Mouse (Mus musculus) left cerebral cortex, postnatal 14 days (tissue): ENCODE results near the gene Vps35. TPM values are rescaled to one million over a fixed set of nuclear protein-coding genes. Genes with fewer than 3 reads are reported as not detected.
A peak's percentile ranks its signal among the peaks of the same experiment; 100 is the strongest.

Experiments
- DNase-seq, 2 experiments: peaks; one replicate each; pipeline ENCODE4 v3.0.0; 2021 to 2022; ENCODE audit warnings: low spot score in 2 of 2, mixed read lengths in 1 of 2
- intact Hi-C: fragments of 180-260 bp; cut with DNase I; formaldehyde crosslinking; loops from one replicate; pipeline ENCODE4 v1.15.1; 2025
- long read RNA-seq, 2 experiments: library from polyadenylated mRNA; stranded (forward); transcript quantifications; one replicate each; pipeline ENCODE4 v2.0.0; 2021
- total RNA-seq, 2 experiments: library from RNA; stranded (reverse); gene quantifications; 2 replicates each; pipeline ENCODE4 v1.2.3; 2021

Vps35 gene
- total RNA-seq: 100 to 1,000 TPM; 142 to 149 TPM
- long read RNA-seq, experiment 1, transcript Vps35-201 (17 exons, 3,474 nt): major isoform, 297 of 357 reads
- long read RNA-seq, experiment 1, partial matches to known transcripts: 41 of 357 reads
- long read RNA-seq, experiment 1, other reads (novel, unspliced or antisense): 19 of 357 reads
- long read RNA-seq, experiment 2, transcript Vps35-201 (17 exons, 3,474 nt): major isoform, 221 of 254 reads
- long read RNA-seq, experiment 2, partial matches to known transcripts: 24 of 254 reads
- long read RNA-seq, experiment 2, other reads (novel, unspliced or antisense): 9 of 254 reads

DNA sequence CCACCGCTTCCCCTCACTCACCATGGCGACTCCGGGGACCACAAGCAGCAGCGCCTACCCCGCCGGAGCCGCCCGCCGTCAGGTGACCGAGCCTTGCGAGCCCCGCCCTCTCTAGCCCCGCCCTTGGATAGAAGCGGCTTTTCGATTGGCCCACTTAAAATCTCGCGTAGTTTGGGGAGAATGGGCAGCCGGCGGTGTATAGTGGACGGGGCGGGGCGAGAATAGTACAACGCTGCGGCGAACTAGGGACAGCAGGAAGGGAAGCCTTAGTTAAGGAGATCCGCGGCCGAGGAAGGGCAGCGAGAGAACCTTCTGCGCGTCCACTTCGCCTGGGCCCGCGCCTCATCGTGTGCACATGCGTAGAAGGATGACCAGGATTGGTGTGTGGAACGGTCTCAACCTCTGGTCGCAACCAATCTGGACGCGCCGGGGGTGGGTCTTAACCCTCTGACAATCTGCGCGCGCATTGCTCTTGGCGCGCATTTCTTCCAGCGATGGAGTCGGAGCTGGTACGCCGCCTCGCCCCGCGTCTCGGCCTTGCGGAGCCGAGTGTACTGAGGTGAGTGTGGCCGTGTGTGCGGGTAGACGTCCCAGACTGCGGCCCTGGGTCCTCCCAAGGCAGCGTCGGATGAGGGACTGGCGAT lies at the start of gene Vps35, which contains the start of gene Orc6:
TSS of gene Vps35 (minus strand) at position 369 of the 644 bp plus-strand sequence.
TSS of gene Orc6 (plus strand) at position 199 of the 644 bp plus-strand sequence.
- peak; percentile 97 for DNase-seq
- intact Hi-C loops: loop anchor here (10.0 kb wide), 2 partner anchors 215 to 245 kb away; partner anchors contain the start of genes Man2b1, Wdr83 and Wdr83os

DNA sequence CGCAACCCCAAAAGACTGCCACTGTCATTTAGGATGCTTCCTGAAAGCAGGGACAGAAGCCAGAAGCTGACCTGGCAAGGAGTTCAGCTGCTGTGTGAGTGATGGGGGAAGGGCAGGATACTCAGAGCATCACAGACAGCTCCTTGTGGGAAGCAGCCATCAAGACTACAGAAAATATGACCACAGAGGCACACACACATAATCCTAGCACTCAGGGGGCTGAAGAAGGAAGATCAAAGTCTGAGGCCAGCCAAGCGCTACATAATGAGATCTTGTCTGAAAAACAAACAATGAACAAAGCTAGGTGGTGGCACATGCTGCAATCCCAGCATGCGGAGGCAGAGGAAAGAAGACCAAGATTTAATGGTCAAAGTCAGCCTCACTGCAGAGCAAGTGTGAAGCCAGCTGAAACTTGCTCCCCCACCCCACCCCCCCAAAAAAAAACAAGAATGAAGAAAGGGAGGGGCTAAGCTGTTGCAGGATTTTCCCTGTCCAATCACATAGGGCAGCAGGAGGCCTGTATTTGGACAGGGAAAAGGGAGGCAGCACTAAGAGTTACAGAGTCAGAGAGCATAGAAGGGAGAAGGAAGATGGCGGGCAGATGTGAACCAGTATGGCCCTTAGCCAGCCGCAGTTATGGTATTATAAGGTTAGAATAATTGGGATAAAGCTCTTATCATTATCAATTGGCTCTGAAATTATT lies 40.4 kb upstream of the Vps35 start:
- DNase-seq: no peak
- intact Hi-C loops: no loop called here

DNA sequence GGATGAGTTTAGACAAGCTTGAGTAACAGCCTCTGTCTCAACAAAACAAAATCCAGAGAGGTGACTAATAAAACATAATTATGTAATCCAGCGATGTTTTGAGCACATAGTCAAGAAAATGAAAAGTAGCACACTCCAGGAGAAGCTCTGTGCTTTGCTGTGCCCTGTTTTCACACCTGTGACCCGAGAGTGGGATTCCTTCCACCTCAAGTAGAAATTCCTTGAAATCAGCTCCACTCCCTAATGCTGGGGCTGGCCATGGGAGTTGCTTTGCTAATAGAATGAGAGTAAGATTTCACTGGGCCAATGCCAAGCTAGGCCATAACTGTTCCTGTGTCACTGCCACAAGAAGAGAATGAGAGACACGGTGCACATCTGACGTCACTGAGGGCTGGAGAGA lies 38.1 kb upstream of the Vps35 start:
- no peak for DNase-seq

DNA sequence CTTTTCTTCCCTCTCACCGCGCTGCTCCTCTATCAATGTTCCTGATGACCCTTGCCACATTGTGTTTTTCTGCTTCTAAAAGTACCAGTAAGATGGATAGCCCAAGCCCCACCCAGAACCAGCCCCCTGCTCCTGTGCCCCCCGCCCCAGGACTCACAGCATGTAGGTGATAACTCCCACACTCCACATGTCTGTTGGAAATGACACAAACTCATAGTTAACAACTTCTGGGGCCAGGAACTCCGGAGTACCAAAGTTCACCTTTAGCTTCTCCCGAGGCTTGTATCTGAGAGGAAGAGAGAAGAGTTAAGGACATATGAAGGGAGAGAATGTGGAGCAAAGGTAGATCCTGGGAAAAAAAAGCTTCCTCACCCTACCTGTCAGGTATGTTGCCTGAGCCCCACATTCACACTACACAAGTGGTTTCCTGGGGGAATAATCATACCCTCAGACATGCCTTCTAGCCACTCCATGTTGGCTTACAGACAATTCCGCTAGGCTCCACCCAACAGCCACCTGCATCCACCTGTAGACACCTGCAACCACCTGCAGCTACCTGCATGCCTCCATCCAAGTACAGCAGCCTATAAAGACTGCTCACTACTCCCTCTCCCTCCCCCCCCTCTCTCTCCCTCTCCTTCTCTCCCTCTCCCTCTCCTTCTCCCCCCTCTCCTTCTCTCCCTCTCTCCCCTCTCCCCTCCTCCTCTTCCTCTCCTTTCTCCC lies 36.8 kb upstream of the Vps35 start:
- DNase-seq: no peak
- intact Hi-C loops: no loop called here

More for the DNA sequence above, 38.1 kb upstream of the Vps35 start:
- intact Hi-C loops: no loop called here

DNA sequence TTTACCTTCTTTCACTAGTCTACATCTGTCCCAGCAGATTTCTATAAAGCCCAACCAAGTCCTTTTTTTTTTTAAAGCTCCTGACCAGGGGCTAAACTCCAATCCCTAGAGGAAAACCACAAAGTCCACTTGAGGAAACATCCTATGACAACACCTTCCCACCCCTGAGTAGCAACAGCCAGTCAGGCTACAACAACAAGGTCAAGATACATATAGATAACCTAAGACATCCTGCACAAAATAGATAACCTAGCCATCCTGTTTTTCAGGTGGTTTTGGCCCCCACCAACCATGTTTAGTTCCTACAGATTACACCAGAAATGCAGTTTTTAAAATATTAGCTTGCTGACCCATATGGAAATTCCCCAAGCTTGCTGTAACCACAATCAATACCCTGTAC lies 35.5 kb upstream of the Vps35 start:
- DNase-seq: no peak
- intact Hi-C loops: no loop called here

DNA sequence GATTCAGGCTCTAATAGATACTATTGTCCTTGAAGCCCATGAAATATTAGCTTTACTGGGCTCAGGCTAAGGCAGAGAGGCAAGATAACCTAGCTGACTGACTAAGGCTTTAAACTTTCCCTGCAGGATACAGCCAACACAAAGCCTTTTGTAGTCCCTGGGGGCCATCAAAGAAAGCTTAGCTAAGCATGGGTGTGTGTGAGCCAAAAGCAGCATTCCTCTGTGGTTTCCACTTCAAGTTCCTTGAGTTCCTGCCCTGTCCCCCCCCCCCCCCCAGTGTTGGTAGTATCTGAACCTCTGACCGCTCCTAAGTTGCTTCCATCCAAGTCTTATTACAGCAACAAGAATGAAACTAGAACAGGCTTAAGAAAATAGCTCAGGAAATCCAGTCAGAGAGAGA lies 29.9 kb upstream of the Vps35 start:
- DNase-seq: no peak
- intact Hi-C loops: no loop called here

DNA sequence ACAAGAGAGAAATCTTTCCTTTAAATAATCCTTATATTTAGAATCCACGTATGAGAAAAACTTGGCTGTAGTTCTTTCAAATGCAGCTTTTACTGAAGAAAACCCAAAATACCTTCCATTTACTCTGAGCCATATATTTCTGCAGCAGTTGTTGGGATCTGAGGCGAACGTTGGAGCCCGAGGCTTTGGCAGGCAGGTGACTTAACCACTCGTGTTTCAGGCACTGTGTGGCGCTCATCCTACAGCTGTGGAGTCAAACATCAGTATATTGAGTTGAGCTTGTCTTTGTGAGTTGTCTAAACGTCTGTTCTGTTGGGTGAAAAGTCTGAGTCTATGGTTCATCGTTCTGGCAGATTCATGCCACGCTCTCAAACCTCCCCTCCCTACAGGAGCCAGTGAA lies 27.4 kb upstream of the Vps35 start:
- intact Hi-C loops: no loop called here
- no peak for DNase-seq

DNA sequence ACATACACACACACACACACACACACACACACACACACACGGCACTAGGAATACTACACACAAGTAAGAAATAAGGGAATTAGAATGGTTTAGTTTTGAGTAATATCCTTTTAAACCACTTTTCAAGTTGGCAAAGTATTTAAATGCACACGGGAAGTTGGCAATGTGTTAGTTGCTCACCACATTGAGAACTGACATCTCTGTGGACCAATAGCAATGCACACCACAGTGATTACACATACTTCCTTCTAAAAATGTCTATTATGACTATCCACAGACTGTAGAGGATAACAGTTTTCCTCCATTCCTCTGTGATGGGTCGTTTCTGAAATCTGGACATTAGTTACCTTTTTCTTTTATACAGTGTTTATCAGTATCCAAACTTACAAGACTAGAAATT lies 23.5 kb upstream of the Vps35 start:
- intact Hi-C loops: no loop called here

DNA sequence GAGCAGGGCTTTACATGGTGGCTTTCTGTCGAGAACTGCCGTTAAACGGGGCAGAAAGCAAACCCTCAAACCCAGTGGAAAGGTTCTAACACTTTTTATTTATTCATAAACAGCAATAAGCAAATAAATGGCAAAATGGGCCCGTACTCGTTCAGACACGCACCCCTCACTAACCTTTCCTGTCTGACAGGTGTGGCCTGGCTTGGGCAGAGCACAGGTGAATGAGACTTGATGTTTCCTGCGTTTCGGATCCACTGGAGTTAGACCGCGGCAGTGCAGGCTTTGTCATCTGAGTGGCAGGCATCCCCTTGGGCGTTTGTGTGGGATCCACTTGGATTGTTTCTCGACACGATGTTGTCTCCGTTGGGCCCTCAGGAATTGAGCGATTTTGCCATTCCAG lies 22.4 kb upstream of the Vps35 start:
- intact Hi-C loops: no loop called here
- no peak for DNase-seq

More for the DNA sequence above, 23.5 kb upstream of the Vps35 start:
- DNase-seq: no peak

DNA sequence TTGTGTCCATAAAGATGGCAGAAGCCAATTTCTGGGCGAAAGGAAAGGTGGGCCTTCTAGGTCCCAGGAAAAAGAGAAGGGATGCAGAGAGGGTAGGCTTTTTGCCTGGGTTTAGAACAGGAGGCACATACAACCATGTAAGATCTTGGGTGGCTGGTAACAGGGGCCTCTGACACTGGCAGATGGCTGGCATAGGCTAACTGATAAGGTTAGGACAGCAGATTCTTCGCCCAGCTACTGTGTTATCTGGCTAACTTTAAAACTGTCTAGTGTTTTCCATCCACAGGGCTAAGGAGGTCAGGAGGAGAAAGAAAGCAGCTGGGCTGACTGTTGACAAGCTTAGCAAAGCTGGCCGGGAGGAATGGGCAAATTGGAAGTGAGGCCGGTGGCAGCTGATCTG lies 18.9 kb upstream of the Vps35 start:
- intact Hi-C loops: no loop called here
- no peak for DNase-seq

DNA sequence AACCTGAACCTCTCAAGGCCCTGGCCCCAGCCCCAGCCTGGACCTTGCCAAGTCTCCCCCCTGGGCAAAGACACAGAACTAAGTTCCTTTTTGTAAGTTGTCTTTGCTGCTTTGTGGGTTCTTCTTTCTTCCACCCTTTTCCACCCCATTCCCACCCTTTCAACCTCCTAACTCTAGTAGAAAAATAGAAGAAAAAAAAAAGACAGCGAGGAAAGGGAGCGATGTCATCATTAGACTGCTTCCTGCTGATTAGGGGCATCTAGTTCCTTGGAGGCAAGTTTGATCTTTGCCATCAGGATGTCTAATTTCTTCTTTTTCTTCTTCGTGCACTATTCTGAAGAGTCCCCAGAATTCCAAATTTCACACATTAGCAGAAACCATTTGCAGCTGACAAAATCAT lies 13.4 kb upstream of the Vps35 start:
- intact Hi-C loops: loop anchor here (5.0 kb wide), 1 partner anchor 94 kb away; no protein-coding TSS in a partner anchor
- no peak for DNase-seq

DNA sequence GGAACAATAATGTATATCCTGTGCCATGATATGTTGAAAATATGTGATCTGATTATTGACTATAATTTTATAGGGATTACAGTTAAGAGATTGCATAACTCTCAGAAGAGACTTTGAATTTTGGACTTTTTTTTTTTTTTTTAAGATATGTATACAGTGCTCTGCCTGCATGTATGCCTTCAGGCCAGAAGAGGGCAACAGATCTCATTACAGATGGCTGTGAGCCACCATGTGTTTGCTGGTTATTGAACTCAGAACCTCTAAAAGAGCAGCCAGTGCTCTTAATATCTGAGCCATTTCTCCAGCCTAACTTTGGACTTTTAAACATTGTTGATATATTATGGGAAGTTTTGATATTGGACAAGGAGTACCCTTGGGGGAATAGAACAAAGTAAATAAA lies 12.1 kb upstream of the Vps35 start:
- intact Hi-C loops: loop anchor here (5.0 kb wide), 1 partner anchor 96 kb away; no protein-coding TSS in a partner anchor
- DNase-seq: peak; percentile 16 to 36

DNA sequence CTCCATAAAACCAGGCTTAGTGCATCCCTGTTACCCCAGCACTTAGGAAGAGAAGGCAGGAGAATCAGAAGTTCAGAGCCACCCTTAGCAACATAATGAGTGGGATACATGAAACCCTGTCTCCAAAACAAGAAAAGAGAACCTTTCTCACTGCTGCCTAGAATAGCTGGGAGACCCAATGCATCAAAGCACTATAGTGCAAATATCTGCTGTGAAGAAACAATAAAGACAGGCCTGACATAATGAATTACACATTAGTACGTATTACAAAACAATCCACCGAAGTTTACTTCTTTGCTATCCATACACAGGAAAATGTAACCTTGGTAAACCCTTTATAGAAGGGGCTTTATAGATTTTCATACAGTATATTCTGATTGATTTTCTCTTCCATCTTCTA lies 9.0 kb upstream of the Vps35 start:
- no peak for DNase-seq
- intact Hi-C loops: loop anchor here (10.0 kb wide), 1 partner anchor 236 kb away; no protein-coding TSS in a partner anchor

DNA sequence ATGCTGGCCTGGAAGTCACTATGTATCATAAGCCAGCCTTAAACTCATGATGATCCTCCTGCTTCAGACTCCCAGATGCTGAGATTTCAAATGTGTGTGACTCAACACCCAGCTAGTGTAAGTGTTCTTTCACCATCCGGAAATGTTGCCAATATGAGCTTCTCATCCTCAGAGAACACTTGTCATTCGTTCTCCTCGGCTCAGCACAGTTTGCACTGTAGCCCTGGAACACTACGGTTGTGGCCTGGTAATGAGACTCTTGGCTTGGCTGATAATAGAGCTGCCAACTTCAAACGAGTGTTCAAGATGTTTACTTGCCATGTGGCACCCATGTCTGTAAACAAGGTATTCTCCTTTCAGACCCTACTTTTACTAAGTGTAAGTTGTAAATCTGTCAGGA lies 3.9 kb upstream of the Vps35 start:
- peak in 1 of 2 experiments; percentile 36 for DNase-seq
- intact Hi-C loops: loop anchor here (10.0 kb wide), 1 partner anchor 241 kb away; no protein-coding TSS in a partner anchor

DNA sequence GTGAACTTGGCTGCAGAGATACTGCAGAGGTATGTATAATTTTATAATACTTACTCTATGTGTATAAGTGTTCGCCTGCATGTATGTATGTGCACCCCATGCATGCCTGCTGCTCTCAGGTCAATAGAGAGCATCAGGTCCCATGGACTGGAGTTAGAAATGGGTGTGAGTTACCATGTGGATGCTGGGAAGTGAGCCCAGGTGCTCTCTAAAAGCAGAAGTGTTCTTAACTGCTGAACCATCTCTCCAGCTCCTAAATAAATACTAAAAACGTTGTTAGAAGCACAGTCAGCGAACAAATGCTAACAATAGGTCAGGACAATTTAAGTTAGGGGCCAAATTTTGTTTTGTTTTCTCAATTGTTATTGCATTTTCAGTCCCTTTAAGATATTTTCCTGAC lies 3.3 kb upstream of the Vps35 start:
- DNase-seq: no peak
- intact Hi-C loops: loop anchor here (10.0 kb wide), 1 partner anchor 242 kb away; no protein-coding TSS in a partner anchor

DNA sequence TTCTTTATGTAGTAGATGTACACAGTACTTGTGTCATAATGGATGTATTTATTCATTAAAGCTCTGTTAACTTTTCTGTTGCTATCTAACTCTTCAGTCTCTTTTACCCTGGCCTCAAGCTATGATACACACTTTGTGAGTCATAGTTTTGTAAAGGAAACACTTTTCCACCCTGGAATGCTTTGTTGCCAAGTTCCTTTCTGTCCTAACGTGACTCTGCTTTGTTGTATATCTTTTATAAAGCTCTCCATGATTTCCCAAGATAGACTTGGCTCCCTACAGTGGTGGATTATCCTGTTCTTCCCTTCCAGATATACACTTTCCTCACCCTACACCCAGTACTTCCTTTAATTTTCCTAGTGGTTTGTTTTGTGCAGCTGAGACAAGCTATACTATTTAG lies 2.3 kb upstream of the Vps35 start:
- no peak for DNase-seq
- intact Hi-C loops: loop anchor here (10.0 kb wide), 1 partner anchor 243 kb away; no protein-coding TSS in a partner anchor

DNA sequence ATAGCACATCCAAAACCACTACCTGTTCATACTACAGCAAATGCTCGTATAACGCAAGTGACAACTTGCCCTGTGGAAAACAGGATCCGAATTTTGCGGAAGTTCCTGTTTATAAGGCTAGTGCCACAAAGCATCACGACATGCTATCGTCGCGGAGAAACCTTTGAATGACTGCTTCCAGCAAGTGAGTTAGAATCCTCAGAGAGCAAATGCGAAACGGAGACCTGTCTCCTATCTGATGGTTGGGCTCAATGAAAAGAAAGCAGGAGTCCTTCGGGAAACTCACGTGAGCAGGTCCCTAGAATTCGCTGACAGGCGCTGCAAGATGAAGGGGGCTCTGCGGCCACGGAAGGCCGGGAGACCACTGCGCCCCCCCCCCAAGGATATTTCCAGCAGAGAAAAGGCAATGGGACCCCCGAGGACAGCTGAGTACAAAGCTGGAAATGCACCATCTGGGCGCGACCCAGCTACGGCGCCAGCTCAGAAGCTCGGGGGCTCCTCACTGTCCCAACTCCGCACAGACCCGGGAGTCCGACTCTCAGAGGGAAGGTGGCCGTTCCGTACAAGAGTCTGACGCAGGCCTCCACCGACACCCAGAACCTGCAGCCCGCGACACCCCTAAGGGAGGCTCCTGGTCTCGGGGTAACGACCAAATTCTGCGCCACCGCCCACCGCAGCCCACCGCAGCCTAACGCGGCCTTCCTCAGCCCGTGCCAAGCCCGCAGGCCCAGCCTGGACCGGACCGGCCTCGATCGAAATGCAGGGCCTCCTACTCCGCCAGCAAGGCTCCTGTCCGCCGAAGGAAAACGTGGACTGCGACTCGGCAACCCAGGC lies 785 bp downstream of the Vps35 start:
- peak; percentile 16 to 30 for DNase-seq

DNA sequence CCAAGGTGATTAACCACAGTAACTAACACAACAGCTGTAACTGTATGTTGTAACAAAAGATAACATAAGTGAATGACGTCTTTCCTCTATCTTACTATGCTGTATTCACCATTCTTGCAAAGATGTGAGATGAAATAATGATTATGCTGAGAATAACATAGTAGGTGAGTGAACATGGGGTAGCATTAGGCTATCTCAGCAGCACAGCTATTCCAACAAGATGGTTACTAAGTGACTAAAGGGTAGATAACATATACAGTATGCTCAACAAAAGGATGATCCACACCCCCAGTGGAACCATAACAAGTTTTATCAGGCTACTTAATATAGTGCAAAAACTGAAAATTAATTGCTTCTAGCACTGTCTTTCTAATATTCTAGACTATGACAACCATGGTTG lies 12.8 kb downstream of the Vps35 start:
- no peak for DNase-seq

More for the DNA sequence above, 785 bp downstream of the Vps35 start:
- intact Hi-C loops: loop anchor here (10.0 kb wide), 1 partner anchor 214 kb away; the partner anchor contains the start of genes Man2b1, Wdr83 and Wdr83os

More for the DNA sequence above, 12.8 kb downstream of the Vps35 start:
- intact Hi-C loops: no loop called here
